Mouse (Mus musculus) neural tube, embryonic 14.5 days (tissue): ENCODE measurements around the gene Nthl1. TPM values are rescaled to one million over a fixed set of nuclear protein-coding genes. Genes with fewer than 3 reads are reported as not detected.
A peak's percentile ranks its signal among the peaks of the same experiment; 100 is the strongest.

ENCODE experiments used
- ATAC-seq: fragments of 200-750 bp; cut with Nextera tagmentation; 2 replicates; pipeline ENCODE4 v1.8.0; 2017; ENCODE audit warnings: low read depth, mild to moderate bottlenecking, moderate TSS enrichment, moderate library complexity
- H3K27ac ChIP-seq: fragments of 300-500 bp; sonication (generic); 2 replicates; pipeline ENCODE4 v1.5.1; 2014; ENCODE audit warnings: low read depth, mild to moderate bottlenecking, control low read depth, low read length, moderate library complexity, mixed read lengths
- H3K27me3 ChIP-seq: fragments of 300-500 bp; sonication (generic); 2 replicates; pipeline ENCODE4 v1.6.1; 2014; ENCODE audit warnings: low read length; ENCODE audit not compliant: control insufficient read depth, insufficient read depth
- H3K36me3 ChIP-seq: fragments of 300-500 bp; sonication (generic); 2 replicates; pipeline ENCODE4 v1.6.1; 2014; ENCODE audit warnings: low read length, mixed read lengths; ENCODE audit not compliant: control insufficient read depth, insufficient read depth
- H3K4me1 ChIP-seq: fragments of 300-500 bp; sonication (generic); 2 replicates; pipeline ENCODE4 v1.6.1; 2014; ENCODE audit warnings: low read length; ENCODE audit not compliant: control insufficient read depth, insufficient read depth
- H3K4me2 ChIP-seq: fragments of 300-500 bp; sonication (generic); 2 replicates; pipeline ENCODE4 v1.6.1; 2014; ENCODE audit warnings: mild to moderate bottlenecking, low read depth, low read length, control low read depth
- H3K4me3 ChIP-seq: fragments of 300-500 bp; sonication (generic); 2 replicates; pipeline ENCODE4 v1.5.1; 2014; ENCODE audit warnings: low read depth, low read length, control low read depth, mixed read lengths
- H3K9ac ChIP-seq: fragments of 300-500 bp; sonication (generic); replicated peaks from 2 replicates; pipeline ENCODE4 v1.6.1; 2014; ENCODE audit warnings: low read depth, mild to moderate bottlenecking, control low read depth, low read length, mixed read lengths
- H3K9me3 ChIP-seq: fragments of 300-500 bp; sonication (generic); 2 replicates; pipeline ENCODE4 v1.6.1; 2016; ENCODE audit warnings: low read length; ENCODE audit not compliant: control insufficient read depth
- WGBS: fragments of 180-500 bp; shearing (Covaris S2); extraction: QIAGEN DNeasy Blood & Tissue Kit; methylation state at CpG from one replicate; pipeline ENCODE4 v1.1.7; 2014; 5-methylcytosine and 5-hydroxymethylcytosine counted together
- microRNA-seq: library from miRNA; unstranded; fragments of <30 nt; microRNA quantifications from one replicate; pipeline ENCODE4, GENCODE M21; 2016
- polyA plus RNA-seq: library from polyadenylated mRNA; unstranded; fragments of >200 nt; fragmentation: Nextera tagmentation; extraction: Ambion mirVana; gene quantifications from 2 replicates; pipeline ENCODE4 v1.2.1, GENCODE M21; 2014

The Nthl1 gene
- polyA plus RNA-seq, 1 experiment from 2014 or later = 7.3 TPM

DNA sequence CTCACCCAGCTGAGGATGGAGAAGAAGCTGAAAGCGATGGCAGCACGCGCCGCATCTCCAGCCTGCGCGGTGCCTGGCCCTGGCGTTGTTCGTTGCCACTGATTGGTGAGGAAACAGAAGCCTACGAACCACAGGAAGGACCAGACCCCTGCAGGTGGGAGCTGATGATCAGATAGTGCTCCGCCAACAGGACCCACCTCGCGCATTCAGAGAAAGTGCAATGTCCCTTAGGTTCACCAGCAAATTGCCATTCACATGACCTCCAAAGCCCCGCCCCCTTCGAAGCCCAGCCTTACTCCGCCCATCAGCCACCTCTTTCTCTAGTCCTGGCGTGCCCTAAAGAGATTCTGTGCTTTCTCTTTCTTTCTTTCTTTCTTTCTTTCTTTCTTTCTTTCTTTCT is 54.0 kb downstream of the Nthl1 start:
- H3K9me3 ChIP-seq = no peaks in the 10 kb centered on the region
- 34% methylated on average over 16 of the region's 16 CpGs for WGBS
- ATAC-seq = no peak
- no peak overlapping the region for H3K27ac ChIP-seq
- peaks cover under 1% of the 10 kb centered on the region; the same call in 1 of the 2 replicates for H3K36me3 ChIP-seq
- H3K4me2 ChIP-seq = no peak overlapping the region
- H3K4me1 ChIP-seq = peaks cover 15% of the 10 kb centered on the region; the same call in 1 of the 2 replicates
- no peak overlapping the region for H3K9ac ChIP-seq
- no peak overlapping the region for H3K4me3 ChIP-seq
- peaks cover 13% of the 10 kb centered on the region for H3K27me3 ChIP-seq

DNA sequence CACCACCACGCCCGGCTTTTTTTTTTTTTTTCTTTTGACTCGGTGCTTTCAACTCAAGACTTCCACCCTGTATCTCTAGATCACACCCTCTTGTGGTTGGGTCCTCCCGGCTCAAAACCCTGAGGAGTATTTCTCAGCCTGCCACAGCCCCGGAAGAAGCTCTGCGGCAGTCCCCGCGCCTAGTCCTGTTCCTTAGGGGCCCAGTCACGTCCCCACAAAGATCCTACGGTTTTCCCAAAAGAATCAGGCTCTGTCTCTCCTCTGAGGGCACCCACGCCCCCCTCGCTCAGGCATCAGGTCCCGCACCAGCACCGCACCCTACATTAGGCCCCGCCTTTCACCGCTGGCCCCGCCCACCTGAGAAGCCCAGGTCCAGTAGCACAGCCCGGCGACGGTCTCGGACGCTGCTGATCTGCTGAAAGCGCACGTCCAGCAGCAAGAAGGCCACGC is 54.7 kb downstream of the Nthl1 start:
- H3K4me3 ChIP-seq = peak overlapping the region; percentile 19
- no peak for ATAC-seq
- peak overlapping the region; percentile 25 for H3K9ac ChIP-seq
- 1% methylated on average over 25 of the region's 25 CpGs for WGBS
- H3K27ac ChIP-seq = no peak overlapping the region
- peak overlapping the region; percentile 72 for H3K4me2 ChIP-seq
- H3K9me3 ChIP-seq = no peaks in the 10 kb centered on the region
- no peaks in the 10 kb centered on the region for H3K36me3 ChIP-seq
- H3K4me1 ChIP-seq = peaks cover 15% of the 10 kb centered on the region; the same call in 1 of the 2 replicates
- peaks cover 13% of the 10 kb centered on the region for H3K27me3 ChIP-seq

DNA sequence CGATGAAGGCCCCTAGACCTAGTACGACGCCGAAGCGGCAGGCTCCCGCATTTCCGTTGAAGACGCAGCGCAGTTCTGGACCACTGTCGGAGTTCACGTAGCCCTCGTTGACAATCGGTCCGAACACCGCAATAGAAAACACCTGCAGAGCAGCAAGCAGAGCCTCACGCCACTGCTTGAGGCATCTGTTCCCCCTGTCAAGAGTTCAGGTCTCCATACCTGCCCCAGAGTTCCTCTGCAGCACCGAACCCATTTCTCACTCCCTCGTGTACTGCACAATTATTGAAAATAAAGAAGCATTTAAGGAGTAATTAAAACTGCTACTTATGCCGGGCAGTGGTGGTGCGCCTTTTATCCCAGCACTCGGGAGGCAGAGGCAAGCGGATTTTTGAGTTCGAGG is 55.1 kb downstream of the Nthl1 start:
- H3K4me1 ChIP-seq = peaks cover 15% of the 10 kb centered on the region; the same call in 1 of the 2 replicates
- H3K27ac ChIP-seq = no peak overlapping the region
- peak overlapping the region; percentile 72 for H3K4me2 ChIP-seq
- peak overlapping the region; percentile 25 for H3K9ac ChIP-seq
- H3K9me3 ChIP-seq = no peaks in the 10 kb centered on the region
- H3K4me3 ChIP-seq = peak overlapping the region; percentile 19
- no peak for ATAC-seq
- H3K36me3 ChIP-seq = no peaks in the 10 kb centered on the region
- WGBS = 19% methylated on average over 23 of the region's 23 CpGs
- peaks cover 13% of the 10 kb centered on the region for H3K27me3 ChIP-seq

Small RNA genes within 50 kb of the gene (microRNA-seq; reads per million reads assigned to microRNA genes)
- gene Gm24589 = not detected

Other genes with a start within 250 kb of the Nthl1 start
- 285 and 287 TPM in 2 replicates for gene Rnps1, start 218.1 kb upstream of the Nthl1 start, polyA plus RNA-seq
- 44.2 and 49.9 TPM in 2 replicates for gene Eci1, start 206.0 kb upstream of the Nthl1 start, polyA plus RNA-seq
- gene Dnase1l2, start 189.6 kb upstream of the Nthl1 start, polyA plus RNA-seq = 6.5 and 7.5 TPM in 2 replicates
- 34.6 and 36.9 TPM in 2 replicates for gene E4f1, start 162.4 kb upstream of the Nthl1 start, polyA plus RNA-seq
- 73.3 and 75.4 TPM in 2 replicates for gene Pgp, start 162.3 kb upstream of the Nthl1 start, polyA plus RNA-seq
- 0.68 TPM in 1 of 2 replicates, not detected in the other for gene Bricd5, start 158.8 kb upstream of the Nthl1 start, polyA plus RNA-seq
- 36.2 and 38.0 TPM in 2 replicates for gene Mlst8, start 153.6 kb upstream of the Nthl1 start, polyA plus RNA-seq
- gene Caskin1, start 144.1 kb upstream of the Nthl1 start, polyA plus RNA-seq = 44.9 and 52.2 TPM in 2 replicates
- 74.2 and 76.6 TPM in 2 replicates for gene Traf7, start 104.7 kb upstream of the Nthl1 start, polyA plus RNA-seq
- gene Rab26, start 98.5 kb upstream of the Nthl1 start, polyA plus RNA-seq = 1.8 and 5.7 TPM in 2 replicates
- gene Pkd1, start 82.8 kb upstream of the Nthl1 start, polyA plus RNA-seq = 30.8 and 37.5 TPM in 2 replicates
- 74.7 and 87.7 TPM in 2 replicates for gene Tsc2, start 50 bp upstream of the Nthl1 start, polyA plus RNA-seq
- 49.3 and 52.6 TPM in 2 replicates for gene Slc9a3r2, start 17.6 kb downstream of the Nthl1 start, polyA plus RNA-seq
- not detected in 2 replicates for gene Npw, start 25.8 kb downstream of the Nthl1 start, polyA plus RNA-seq
- gene Zfp598, start 37.0 kb downstream of the Nthl1 start, polyA plus RNA-seq = 22.6 and 24.5 TPM in 2 replicates
- gene Syngr3, start 57.3 kb downstream of the Nthl1 start, polyA plus RNA-seq = 154 and 196 TPM in 2 replicates
- 37.0 and 40.1 TPM in 2 replicates for gene Gfer, start 63.5 kb downstream of the Nthl1 start, polyA plus RNA-seq
- 1.3 and 3.3 TPM in 2 replicates for gene Noxo1, start 63.6 kb downstream of the Nthl1 start, polyA plus RNA-seq
- gene Tbl3, start 75.0 kb downstream of the Nthl1 start, polyA plus RNA-seq = 59.9 and 70.1 TPM in 2 replicates
- gene Rnf151, start 85.4 kb downstream of the Nthl1 start, polyA plus RNA-seq = not detected in 2 replicates
- 742 and 744 TPM in 2 replicates for gene Rps2, start 85.4 kb downstream of the Nthl1 start, polyA plus RNA-seq
- gene Ndufb10, start 91.8 kb downstream of the Nthl1 start, polyA plus RNA-seq = 296 and 349 TPM in 2 replicates
- gene Rpl3l, start 95.1 kb downstream of the Nthl1 start, polyA plus RNA-seq = 0.20 TPM in 1 of 2 replicates, not detected in the other
- 21.5 and 27.7 TPM in 2 replicates for gene Msrb1, start 104.0 kb downstream of the Nthl1 start, polyA plus RNA-seq
- gene Hs3st6, start 120.3 kb downstream of the Nthl1 start, polyA plus RNA-seq = 0.48 TPM in 1 of 2 replicates, not detected in the other
- gene Meiob, start 171.6 kb downstream of the Nthl1 start, polyA plus RNA-seq = not detected in 2 replicates
- gene Hagh, start 207.5 kb downstream of the Nthl1 start, polyA plus RNA-seq = 69.1 and 77.2 TPM in 2 replicates
- gene Fahd1, start 217.7 kb downstream of the Nthl1 start, polyA plus RNA-seq = 24.4 and 27.6 TPM in 2 replicates
- not detected in 2 replicates for gene Igfals, start 233.3 kb downstream of the Nthl1 start, polyA plus RNA-seq